Mouse (Mus musculus) left cerebral cortex, postnatal 25 days (tissue): ENCODE results near the gene Capn2. TPM values are rescaled to one million over a fixed set of nuclear protein-coding genes. Genes with fewer than 3 reads are reported as not detected.

Source experiments
- DNase-seq, 2 experiments: peaks; one replicate each; pipeline ENCODE4 v3.0.0; 2022; ENCODE audit warnings: low spot score in 2 of 2, mixed read lengths in 1 of 2
- intact Hi-C: fragments of 180-260 bp; cut with DNase I; formaldehyde crosslinking; loops from one replicate; pipeline ENCODE4 v1.15.1; 2025
- total RNA-seq, 2 experiments: library from RNA; stranded (reverse); gene quantifications; 2 replicates each; pipeline ENCODE4 v1.2.3; 2021

Capn2 gene
- total RNA-seq, 2 experiments from 2014 or later, result 52.9 to 61.4 TPM

DNA sequence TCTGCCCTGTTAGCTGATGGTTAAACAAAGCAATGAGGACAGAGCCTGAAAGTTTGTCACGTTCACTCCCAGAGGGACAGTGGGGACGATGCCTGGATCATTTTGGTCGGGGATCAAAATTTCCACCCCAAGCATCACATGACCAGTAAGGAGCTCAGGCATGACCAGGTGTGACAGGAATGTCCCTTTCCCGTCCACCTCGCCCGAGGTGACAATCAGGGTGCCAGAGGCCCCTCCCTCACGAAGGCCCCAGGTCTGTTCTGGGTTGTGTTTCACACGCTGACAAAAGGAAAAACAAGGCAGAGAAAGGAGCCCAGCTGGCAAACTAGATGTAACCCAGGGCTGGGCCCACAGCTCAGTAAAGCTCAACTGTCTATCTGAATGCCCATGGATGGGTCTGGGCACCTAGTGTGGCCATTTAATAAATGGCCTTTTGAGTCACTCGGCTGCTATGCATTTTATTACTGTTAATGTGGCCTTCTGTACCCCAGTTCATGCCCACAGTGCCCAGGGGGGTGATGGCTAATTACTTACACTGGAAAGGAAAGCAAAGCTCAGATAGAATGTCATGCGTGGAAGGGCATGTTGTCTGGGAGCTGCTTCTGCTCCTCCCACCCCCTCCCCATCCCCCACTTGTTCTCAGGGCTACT is 35.6 kb downstream of the Capn2 start:
- intact Hi-C loops, result no loop called here
- DNase-seq, result no peak

DNA sequence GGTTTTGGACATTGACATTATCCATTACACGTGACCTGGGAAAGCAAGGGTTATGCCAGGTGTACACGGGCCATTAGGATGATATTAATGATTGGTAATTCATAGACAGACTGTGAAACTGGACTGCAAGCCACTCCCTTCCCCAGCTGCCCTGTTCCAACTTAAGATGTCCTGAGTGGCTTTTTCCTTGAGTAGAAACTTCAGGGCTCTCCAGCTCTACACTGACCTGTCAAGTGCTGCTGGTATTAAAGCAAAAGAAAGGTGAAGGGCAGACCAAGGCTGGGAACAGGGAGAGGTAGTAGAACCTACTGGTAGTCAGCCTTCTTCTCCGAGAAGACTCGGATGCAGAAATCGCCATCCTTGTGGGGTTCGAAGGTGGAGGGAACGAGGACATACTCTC is 36.3 kb downstream of the Capn2 start:
- DNase-seq, result no peak

DNA sequence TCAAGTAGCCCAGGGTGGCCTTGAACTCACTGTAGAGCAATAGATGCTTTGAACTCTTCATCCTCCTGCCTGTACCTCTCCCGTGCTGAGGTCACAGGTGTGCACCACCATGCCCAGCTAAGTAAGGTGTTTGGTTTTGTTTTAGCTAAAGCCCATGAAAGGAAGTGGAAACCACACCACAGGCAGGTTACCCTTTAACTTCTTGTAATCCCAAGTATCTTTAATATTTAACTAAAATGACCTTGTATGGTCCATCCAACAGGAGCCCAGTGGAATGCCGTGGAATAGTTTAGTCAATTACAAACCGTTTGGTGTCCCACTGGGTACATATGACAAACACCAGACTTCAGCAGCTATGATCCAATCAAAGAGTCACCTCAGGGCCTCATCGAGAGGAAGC is 38.5 kb downstream of the Capn2 start:
- no peak for DNase-seq
- intact Hi-C loops, result no loop called here

More for the DNA sequence above, 36.3 kb downstream of the Capn2 start:
- intact Hi-C loops, result no loop called here

DNA sequence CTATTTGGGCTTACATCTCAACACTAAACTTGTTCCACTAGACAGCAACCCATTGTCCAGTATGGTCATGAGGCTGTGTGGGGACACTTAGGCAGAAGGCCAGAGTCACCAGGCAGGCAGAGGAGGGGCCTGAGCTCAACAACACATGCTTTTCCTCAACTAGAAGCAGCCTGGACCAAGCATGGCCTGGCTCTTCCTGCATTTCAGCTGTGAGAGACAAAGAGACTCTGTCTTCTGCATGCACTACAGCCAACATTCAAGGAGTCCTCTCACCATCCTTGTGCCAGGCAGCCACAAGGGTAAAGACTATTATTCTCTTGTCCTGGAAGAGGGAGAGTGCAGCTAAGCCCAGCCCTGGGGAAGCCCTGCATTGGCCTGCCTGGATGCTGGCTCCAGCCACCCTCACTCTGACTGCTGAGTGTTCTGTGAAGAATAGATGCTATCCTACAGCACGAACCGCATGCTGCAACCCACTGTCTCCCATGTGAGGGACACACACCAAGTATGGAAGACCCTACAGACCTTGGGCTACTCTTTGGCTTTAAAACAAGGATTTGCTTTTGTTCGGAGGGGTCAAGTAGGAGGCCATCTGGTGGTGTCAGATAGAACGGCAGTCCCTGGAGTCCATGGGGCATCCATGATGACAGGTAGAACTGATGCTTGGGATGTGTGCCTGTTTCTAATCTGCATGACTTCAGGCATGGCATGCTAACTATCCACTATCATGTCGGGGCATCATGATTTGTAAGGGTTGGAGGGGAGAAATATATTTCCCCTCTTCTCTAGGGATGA is 42.2 kb downstream of the Capn2 start:
- peak in 1 of 2 experiments; percentile 57 for DNase-seq
- intact Hi-C loops, result no loop called here

DNA sequence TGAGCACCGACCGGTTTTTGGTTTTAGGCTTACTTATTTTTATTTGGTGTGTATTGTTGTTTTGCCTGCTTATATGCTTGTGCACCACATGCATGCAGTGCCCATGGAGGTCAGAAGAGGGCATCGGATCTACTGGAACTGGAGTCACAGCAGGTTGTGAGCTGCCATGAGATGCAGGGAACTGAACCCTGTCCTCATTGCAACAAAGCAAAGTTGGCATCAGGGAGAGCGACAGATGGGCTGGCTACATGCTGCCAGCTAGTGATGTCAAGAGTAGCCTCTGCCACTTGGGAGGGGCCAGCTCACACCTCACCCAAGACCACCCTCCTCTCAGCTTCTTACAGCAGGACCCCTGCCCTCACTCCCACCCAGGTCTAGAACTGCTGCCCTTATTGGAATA is 51.4 kb downstream of the Capn2 start:
- intact Hi-C loops, result no loop called here
- DNase-seq, result no peak

DNA sequence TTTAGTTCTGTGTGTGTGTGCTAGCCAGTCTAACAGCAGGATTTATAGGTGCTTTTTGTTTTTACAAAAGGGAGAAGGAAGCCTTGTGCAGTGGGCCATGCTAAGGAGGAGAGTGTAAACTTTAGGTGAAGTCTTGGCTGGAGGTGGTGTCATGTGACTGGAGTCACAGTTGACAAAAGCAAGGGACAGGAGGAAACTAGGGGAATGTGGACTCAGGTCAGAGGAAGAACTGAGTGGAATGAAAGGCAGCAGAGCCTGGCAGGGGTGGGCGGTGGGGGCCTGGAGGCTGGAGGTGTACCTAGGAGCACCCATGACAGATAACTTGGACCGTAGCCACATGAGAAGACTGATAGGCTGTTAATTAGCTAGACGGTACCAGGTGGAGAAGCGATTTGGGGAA is 52.1 kb downstream of the Capn2 start:
- intact Hi-C loops, result no loop called here
- DNase-seq, result no peak

DNA sequence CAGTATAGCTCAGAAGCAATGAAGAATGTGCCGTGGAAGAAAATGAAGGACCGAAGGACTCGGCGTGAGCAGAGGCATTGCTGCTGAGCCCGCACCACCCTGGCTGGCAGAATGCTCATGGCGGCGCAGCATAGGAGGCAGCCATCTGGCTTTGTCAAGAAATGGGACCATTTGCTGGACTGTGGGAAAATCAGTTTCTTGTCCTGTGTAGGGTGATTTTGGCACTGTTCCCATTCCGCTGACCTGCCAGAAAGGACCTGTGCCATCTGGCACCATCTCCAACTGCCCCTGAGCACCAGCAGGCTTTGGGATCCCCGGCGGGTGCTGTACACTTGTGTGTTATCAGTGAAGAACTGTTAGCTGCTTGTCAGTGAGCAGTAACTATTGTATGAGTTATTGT is 55.6 kb downstream of the Capn2 start:
- intact Hi-C loops, result no loop called here
- no peak for DNase-seq

DNA sequence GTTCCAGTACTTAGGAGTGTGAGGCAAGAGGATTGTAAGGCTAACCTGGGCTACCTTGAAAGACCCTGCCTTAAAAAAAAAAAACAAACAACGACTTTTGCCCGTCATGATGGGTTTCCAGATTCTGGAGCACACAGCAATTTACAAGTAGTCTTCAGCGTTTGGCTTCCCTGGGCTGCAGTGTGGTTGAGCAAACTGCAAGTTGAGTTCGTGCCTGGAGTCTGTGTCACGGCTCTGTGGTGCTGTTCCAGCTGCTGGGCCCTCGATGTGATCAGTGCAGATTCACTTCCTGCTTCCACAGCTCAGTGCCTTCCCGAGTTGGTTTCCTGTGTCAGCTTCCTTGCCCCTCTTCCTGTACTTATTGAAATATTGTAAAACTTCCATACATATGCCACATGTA is 56.1 kb downstream of the Capn2 start:
- intact Hi-C loops, result no loop called here

DNA sequence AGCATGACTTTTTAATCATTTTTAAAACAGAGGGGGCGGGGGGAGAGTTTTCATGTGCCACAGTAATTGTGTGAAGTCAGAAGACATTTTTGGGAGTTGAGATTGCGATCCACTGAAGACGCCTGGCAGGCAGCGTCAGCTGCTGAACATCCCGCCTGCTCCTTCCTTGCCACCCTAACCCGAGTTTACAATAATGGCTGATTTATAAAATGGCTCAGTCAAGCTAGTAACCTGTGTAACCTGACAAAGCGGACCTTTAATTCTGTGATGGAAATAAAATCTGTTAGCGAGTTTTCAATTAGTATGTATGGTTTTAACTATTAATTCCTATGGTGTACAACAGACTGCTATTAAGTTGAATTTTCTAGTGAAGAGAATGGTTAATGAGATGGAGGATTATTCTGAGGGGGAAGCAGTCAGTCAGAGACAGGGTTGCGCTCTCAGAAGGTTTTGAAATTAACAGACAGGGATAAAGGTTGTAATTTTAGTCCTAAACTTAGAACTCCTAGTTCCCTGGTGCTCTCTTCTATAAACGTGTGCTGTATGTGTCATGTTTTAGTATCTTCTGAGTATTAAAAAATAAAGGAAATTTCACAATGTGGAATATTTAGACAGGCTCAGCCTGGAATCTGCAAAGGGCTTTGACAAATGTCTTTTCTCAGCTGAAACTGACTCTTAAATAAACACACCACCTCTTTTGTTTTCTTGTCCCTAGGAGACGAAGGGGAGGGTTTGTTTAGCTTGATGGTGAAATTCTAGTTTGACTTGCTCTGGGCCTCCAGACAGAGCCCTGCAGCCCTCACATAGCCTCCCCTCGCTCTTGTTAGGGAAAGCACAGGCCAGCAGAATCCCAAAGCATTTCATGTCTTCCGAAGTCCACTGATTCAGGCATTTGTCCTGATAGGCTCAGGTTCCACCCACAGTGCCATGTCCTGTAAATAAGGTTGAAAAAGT is 56.8 kb downstream of the Capn2 start:
- intact Hi-C loops, result no loop called here
- DNase-seq, result no peak

More for the DNA sequence above, 56.1 kb downstream of the Capn2 start:
- DNase-seq, result no peak

DNA sequence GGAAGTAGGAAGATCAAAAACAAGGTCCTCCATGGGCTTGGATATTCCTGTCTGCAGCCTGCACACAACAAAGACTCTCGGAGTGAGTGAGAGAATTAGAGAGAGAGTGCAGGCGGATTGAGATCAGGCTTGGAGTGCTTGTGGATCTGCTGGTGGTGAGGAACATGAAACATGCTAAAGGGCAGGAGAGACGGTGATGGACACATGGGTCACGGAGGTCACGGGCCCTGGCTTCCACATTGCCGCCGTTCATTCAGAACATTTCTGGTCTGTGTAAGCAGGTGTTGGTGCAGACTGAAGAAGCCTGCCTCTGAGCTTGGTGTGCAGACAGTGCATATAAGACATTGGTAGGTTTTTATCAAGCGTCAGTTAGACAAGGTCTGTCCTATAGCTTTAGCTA is 58.0 kb downstream of the Capn2 start:
- intact Hi-C loops, result no loop called here
- DNase-seq, result no peak

DNA sequence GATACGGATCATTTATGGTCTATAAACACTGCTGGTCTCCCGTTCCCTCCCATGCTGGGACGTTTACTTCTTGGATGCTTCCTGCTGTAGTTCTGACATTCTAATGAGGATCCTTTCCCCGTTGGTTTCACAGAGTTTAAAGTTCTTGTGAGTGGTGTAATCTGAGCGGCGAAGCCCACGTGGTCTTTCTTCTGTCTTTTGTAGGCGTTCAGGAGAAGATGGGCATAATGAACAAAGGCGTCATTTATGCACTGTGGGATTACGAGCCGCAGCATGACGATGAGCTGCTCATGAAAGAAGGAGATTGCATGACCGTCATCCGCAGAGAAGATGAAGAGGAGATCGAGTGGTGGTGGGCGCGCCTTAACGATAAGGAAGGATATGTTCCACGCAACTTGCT is 58.9 kb downstream of the Capn2 start:
- intact Hi-C loops, result no loop called here
- DNase-seq, result no peak

DNA sequence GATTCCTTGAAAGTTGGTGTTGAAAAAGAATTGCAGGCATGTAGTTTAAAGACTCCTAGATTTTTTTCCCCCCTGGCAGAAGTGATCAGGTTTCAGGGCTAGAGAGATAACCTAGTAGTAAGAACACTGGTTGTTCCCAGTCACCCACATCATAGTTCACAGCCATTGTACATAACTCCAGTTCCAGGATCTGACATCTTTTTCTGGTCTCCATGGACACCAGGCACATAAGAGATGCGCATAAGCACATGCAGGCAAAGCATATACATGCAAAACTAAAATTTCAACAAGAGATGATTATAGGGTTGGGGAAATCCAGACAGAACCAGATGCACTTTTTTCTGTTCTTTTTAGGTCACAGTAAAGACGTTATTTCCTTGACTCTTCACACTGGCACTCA is 62.3 kb downstream of the Capn2 start:
- intact Hi-C loops, result no loop called here
- no peak for DNase-seq

DNA sequence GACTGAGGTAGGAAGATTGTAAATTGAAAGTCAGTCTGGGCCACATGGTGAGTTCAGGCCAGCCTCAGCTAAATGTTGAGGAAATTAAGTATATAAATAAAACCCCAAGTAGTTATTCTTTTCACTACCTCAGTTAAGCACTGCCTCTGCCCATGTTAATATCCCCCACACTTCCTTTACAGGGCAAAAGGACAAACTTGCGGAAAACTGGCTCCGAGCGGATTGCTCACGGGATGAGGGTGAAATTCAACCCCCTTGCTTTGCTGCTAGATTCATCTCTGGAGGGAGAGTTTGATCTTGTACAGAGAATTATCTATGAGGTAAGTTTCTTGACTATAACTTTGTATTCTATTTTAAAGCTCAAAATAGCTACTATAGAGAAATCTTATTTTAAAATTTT is 64.9 kb downstream of the Capn2 start:
- intact Hi-C loops, result no loop called here
- no peak for DNase-seq

DNA sequence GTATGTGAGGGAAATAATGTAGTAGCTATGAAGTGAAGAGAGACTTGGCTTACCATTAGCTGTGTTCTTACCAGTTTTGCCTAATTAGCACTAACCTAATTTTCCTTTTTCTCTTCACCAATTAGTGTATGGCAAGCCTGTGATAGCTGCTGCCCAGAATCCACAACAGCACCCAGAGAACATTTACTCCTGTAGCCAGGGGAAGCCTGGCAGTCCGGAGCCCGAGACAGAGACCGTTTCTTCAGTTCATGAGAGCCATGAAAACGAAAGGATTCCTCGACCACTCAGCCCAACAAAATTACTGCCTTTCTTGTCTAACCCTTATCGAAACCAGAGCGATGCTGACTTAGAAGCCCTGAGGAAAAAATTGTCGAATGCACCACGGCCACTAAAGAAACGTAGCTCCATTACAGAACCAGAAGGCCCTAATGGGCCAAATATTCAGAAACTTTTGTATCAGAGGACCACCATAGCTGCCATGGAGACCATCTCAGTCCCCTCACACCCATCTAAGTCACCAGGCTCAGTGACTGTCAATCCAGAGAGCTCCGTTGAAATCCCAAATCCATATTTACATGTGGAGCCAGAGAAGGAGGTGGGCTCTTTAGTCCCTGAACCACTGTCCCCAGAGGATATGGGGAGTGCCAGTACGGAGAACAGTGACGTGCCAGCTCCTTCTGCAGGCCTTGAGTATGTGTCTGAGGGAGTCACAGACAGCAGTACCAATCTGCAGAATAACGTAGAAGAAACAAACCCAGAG is 69.0 kb downstream of the Capn2 start:
- intact Hi-C loops, result no loop called here
- DNase-seq, result no peak

DNA sequence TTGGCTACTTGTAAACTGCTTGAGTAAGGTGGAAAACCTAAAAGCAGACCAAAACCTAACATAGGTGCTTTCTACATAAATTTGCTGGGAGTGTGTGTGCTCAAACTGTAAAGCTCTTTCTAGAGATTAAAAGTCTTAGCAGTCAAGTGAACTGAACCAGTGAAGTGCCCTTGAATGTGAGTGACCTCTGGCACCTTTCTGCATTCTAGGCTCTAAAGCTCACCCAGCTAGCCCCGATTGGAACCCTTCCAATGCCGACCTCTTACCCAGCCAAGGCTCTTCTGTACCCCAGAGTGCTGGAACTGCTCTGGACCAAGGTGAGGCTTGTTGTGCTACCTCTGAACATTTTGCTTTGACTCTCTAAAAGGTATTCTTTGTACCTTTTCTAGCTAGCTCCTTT is 73.3 kb downstream of the Capn2 start:
- intact Hi-C loops, result no loop called here
- DNase-seq, result no peak

DNA sequence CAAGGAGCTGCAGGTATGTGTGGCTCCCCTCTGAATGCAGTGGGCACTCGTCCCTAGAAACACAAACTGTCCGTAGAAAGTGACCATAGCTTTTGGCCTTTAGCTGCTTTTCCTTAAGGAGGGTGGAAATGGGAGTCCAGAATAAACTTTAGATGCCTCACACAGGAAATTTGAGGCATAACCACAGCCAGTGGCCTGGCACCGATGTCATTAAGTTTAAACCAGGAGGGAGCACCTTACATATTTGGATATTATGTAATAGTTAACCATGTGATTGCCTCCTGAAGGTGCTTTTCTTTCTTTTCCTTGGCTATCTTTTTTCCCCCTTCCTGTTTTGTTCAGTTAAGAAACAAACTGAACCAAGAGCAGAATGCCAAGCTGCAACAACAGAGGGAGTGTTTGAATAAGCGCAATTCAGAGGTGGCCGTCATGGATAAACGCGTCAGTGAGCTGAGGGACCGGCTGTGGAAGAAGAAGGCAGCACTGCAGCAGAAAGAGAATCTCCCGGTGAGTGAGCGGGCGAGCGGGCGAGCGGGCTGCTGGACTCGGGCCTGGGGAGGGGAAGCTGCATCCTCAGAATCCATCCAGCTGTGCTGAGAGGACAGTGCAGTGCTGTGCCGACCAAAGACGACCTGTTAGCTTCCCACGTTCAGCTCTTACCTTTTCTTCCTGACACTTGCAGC is 75.5 kb downstream of the Capn2 start:
- peak in 1 of 2 experiments; percentile 52 for DNase-seq
- intact Hi-C loops, result no loop called here

DNA sequence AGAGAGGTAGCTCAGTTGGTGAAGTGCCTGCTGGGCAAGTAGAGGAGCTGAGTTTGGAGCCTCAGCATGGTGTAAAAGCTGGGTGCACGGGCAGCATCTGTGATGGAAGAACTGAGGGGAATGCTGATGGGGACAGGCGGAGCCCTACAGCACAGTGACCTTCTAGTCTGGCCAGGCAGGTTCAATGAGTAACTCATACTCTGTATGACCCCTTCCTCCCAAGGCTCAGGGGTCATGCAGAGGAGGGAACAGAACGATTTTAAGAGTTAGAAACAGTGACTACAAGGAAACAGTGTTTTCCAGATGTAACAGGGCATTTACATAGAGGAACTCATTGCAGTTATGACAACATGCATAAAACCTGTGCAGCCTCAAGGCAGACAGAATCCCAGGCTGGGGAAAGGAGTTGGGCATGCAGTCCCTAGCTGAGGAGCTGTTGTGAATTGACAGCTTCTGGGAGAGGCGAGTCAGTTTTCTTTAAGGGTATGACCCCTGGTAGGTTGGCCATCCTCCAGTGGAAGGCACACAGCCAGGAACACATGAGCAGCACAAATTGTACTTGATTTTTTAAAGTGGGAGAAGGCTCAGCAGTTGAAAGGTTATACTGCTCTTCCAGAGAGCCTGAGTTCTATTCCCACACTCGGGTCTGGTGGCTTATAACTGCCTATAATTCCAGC is 77.7 kb downstream of the Capn2 start:
- intact Hi-C loops, result no loop called here
- DNase-seq, result peak in 1 of 2 experiments; percentile 36

DNA sequence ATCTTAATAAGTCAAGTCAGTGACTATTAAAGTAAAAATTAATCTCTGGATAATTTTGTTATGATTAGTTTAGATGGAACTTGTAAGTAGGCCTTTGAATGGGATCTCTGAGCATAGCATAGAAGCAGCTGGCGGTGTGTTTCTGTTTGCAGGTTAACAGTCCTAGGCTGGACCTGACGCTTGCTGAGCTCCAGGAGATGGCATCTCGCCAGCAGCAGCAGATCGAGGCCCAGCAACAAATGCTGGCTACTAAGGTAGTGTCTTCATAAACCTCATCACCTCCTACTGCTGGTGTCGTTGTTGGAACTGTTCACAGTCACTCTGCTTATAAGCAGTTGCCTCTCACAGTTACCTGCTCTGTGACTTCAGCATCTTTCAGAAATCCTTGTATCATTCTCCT is 80.7 kb downstream of the Capn2 start:
- intact Hi-C loops, result no loop called here
- no peak for DNase-seq

DNA sequence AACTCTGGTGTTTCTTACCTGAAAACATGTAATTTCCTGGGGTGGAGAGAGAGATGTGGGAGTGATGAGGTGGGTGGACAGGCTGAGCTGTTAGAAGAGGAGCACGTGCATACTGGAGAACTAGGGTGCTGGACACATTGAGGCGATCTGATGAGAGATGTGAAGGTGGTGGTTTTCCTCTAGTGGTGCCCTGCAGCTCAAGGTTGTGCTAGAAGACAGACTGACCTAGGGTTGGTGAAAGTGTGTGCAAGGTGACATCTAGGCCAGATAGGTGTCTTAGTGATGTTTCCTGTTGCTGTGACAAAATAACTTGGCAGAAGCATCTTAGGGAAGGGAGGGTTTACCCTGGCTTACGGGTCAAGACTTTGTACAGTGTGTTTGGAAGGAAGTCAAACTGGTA is 85.3 kb downstream of the Capn2 start:
- intact Hi-C loops, result no loop called here

More for the DNA sequence above, 85.3 kb downstream of the Capn2 start:
- DNase-seq, result no peak
